Mouse (Mus musculus) CH12.LX (cell line): ENCODE measurements at regions not wholly inside any gene's neighbourhood (a gene's known extent, or its start where the extent isn't known, plus 50 kb on each side); places are given as distances from the start of the nearest gene placed in this dataset.

Source experiments
- DNase-seq: peaks from one replicate; pipeline ENCODE4 v3.0.0-alpha.2; 2013; ENCODE audit errors: extremely low read depth
- H3K27ac ChIP-seq: 2 replicates; pipeline ENCODE4 v1.5.1; 2012; ENCODE audit warnings: low read depth, mild to moderate bottlenecking, control low read depth, moderate library complexity; ENCODE audit not compliant: insufficient read depth
- H3K27me3 ChIP-seq: replicated peaks from 2 replicates; pipeline ENCODE3; 2012; ENCODE audit warnings: inconsistent platforms
- H3K36me3 ChIP-seq, 2 experiments: replicated peaks in 1 of 2; 2 replicates each; pipeline versions ENCODE3 to v1.6.1; 2012; ENCODE audit warnings: inconsistent platforms in 1 of 2, low read length in 1 of 2, mild to moderate bottlenecking in 1 of 2, mixed read lengths in 1 of 2, moderate library complexity in 1 of 2; ENCODE audit not compliant: control insufficient read depth in 1 of 2, insufficient read depth in 1 of 2
- H3K4me1 ChIP-seq, 2 experiments: 2 replicates each; pipeline ENCODE4 v1.6.1; 2012; ENCODE audit warnings: inconsistent platforms in 1 of 2, moderate library complexity in 1 of 2; ENCODE audit not compliant: insufficient read depth in 2 of 2, control insufficient read depth in 1 of 2
- H3K4me2 ChIP-seq: 2 replicates; pipeline ENCODE4 v1.6.1; 2012; ENCODE audit warnings: low read depth, mild to moderate bottlenecking, control low read depth; ENCODE audit not compliant: poor library complexity, insufficient read depth, severe bottlenecking
- H3K4me3 ChIP-seq, 3 experiments: fragments of 150-350 bp in 1 of 3; sonication (generic) in 1 of 3; replicated peaks in 1 of 3; 2 replicates each; pipeline versions ENCODE3 to v1.5.1; 2011 to 2012; ENCODE audit warnings: low read depth in 2 of 3, low read length in 2 of 3, mild to moderate bottlenecking in 2 of 3, moderate library complexity in 2 of 3, control low read depth in 1 of 3, improper control_type of control experiment in 1 of 3, inconsistent platforms in 1 of 3, mixed read lengths in 1 of 3; ENCODE audit not compliant: poor library complexity in 1 of 3
- H3K79me2 ChIP-seq: replicated peaks from 2 replicates; pipeline ENCODE4 v1.6.1; 2012; ENCODE audit warnings: mild to moderate bottlenecking, moderate library complexity; ENCODE audit not compliant: control insufficient read depth, poor library complexity, insufficient read depth, severe bottlenecking; ENCODE audit errors: extremely low read depth
- H3K9ac ChIP-seq: 2 replicates; pipeline ENCODE4 v1.6.1; 2012; ENCODE audit warnings: low read depth, mild to moderate bottlenecking, control low read depth, moderate library complexity; ENCODE audit not compliant: insufficient read depth
- H3K9me3 ChIP-seq: replicated peaks from 2 replicates; pipeline ENCODE3; 2012; ENCODE audit warnings: low read length, inconsistent platforms, mixed read lengths
- CHD2 ChIP-seq: IDR thresholded peaks from 2 replicates; pipeline ENCODE4 v1.6.1; 2011; ENCODE audit warnings: low read length, improper control_type of control experiment
- CTCF ChIP-seq, 2 experiments: IDR thresholded peaks in 1 of 2; conservative IDR thresholded peaks in 1 of 2; 2 replicates each; pipeline ENCODE4 v1.5.1; 2011 to 2012; ENCODE audit warnings: low read depth in 2 of 2, low read length in 2 of 2, improper control_type of control experiment in 1 of 2, inconsistent platforms in 1 of 2, mild to moderate bottlenecking in 1 of 2, moderate library complexity in 1 of 2
- E2F4 ChIP-seq: IDR thresholded peaks from 2 replicates; pipeline ENCODE4 v1.6.1; 2011; ENCODE audit warnings: low read depth, low read length, improper control_type of control experiment; ENCODE audit not compliant: insufficient replicate concordance
- EP300 ChIP-seq: IDR thresholded peaks from 2 replicates; pipeline ENCODE4 v1.6.1; 2011; ENCODE audit warnings: low read length, improper control_type of control experiment
- ETS1 ChIP-seq: conservative IDR thresholded peaks from 2 replicates; pipeline ENCODE4 v1.6.1; 2012; ENCODE audit warnings: low read depth, mild to moderate bottlenecking, inconsistent platforms, low read length, improper control_type of control experiment, moderate library complexity
- IRF4 ChIP-seq: IDR thresholded peaks from 2 replicates; pipeline ENCODE4 v1.6.1; 2014; ENCODE audit warnings: low read depth, mild to moderate bottlenecking, inconsistent platforms, low read length, improper control_type of control experiment
- JUN ChIP-seq: IDR thresholded peaks from 2 replicates; pipeline ENCODE4 v1.6.1; 2011; ENCODE audit warnings: low read depth, mild to moderate bottlenecking, low read length, improper control_type of control experiment, moderate library complexity; ENCODE audit not compliant: insufficient read depth
- JUND ChIP-seq: conservative IDR thresholded peaks from 2 replicates; pipeline ENCODE4 v1.6.1; 2011; ENCODE audit warnings: low read depth, low read length, improper control_type of control experiment
- MAFK ChIP-seq: IDR thresholded peaks from 2 replicates; pipeline ENCODE4 v1.6.1; 2011; ENCODE audit warnings: low read length, improper control_type of control experiment; ENCODE audit not compliant: insufficient replicate concordance
- MAX ChIP-seq: IDR thresholded peaks from 2 replicates; pipeline ENCODE4 v1.6.1; 2011; ENCODE audit warnings: low read length, improper control_type of control experiment
- MEF2A ChIP-seq: IDR thresholded peaks from 2 replicates; pipeline ENCODE4 v1.6.1; 2014; ENCODE audit warnings: low read depth, mild to moderate bottlenecking, inconsistent platforms, low read length, improper control_type of control experiment, borderline replicate concordance
- MXI1 ChIP-seq: IDR thresholded peaks from 2 replicates; pipeline ENCODE4 v1.6.1; 2011; ENCODE audit warnings: mild to moderate bottlenecking, low read depth, low read length, improper control_type of control experiment
- MYC ChIP-seq: IDR thresholded peaks from 2 replicates; pipeline ENCODE4 v1.6.1; 2011; ENCODE audit warnings: low read depth, mild to moderate bottlenecking, improper control_type of control experiment, low read length
- NELFE ChIP-seq: IDR thresholded peaks from 2 replicates; pipeline ENCODE4 v1.6.1; 2011; ENCODE audit warnings: low read depth, low read length, improper control_type of control experiment
- POLR2A ChIP-seq: IDR thresholded peaks from 2 replicates; pipeline ENCODE4 v1.6.1; 2011; ENCODE audit warnings: low read depth, mild to moderate bottlenecking, improper control_type of control experiment, low read length
- POLR2AphosphoS2 ChIP-seq: IDR thresholded peaks from 2 replicates; pipeline ENCODE4 v1.6.1; 2011; ENCODE audit warnings: low read depth, low read length, improper control_type of control experiment
- RCOR1 ChIP-seq: conservative IDR thresholded peaks from 2 replicates; pipeline ENCODE4 v1.6.1; 2012; ENCODE audit warnings: low read depth, mild to moderate bottlenecking, inconsistent platforms, low read length, improper control_type of control experiment
- TBP ChIP-seq: conservative IDR thresholded peaks from 2 replicates; pipeline ENCODE4 v1.6.1; 2011; ENCODE audit warnings: low read depth, low read length, improper control_type of control experiment
- UBTF ChIP-seq: IDR thresholded peaks from 2 replicates; pipeline ENCODE4 v1.6.1; 2012; ENCODE audit warnings: low read depth, mild to moderate bottlenecking, inconsistent platforms, low read length, improper control_type of control experiment, moderate library complexity
- USF1 ChIP-seq: IDR thresholded peaks from 2 replicates; pipeline ENCODE4 v1.6.1; 2014; ENCODE audit warnings: low read depth, mild to moderate bottlenecking, inconsistent platforms, low read length, improper control_type of control experiment
- USF2 ChIP-seq: conservative IDR thresholded peaks from 2 replicates; pipeline ENCODE4 v1.6.1; 2011; ENCODE audit warnings: low read depth, low read length, improper control_type of control experiment
- ZC3H11A ChIP-seq: IDR thresholded peaks from 2 replicates; pipeline ENCODE4 v1.6.1; 2012; ENCODE audit warnings: low read depth, mild to moderate bottlenecking, inconsistent platforms, low read length, improper control_type of control experiment
- ZMIZ1 ChIP-seq: IDR thresholded peaks from 2 replicates; pipeline ENCODE4 v1.6.1; 2012; ENCODE audit warnings: low read depth, mild to moderate bottlenecking, inconsistent platforms, low read length, improper control_type of control experiment
- dilution Hi-C: fragments of 300-500 bp; cut with MboI; formaldehyde crosslinking; loops from 2 replicates; pipeline ENCODE4 v1.14.3; 2020; ENCODE audit warnings: low sequenced_read_pairs; ENCODE audit not compliant: extremely low pct_unique_long_range_greater_than_20kb, extremely low pct_ligation_motif_present
- in situ Hi-C: fragments of 300-500 bp; cut with MboI; formaldehyde crosslinking; loops from 3 replicates; pipeline ENCODE4 v1.14.3; 2019; ENCODE audit warnings: low sequenced_read_pairs, low pct_ligation_motif_present, low pct_unique_long_range_greater_than_20kb, mixed read lengths

DNA sequence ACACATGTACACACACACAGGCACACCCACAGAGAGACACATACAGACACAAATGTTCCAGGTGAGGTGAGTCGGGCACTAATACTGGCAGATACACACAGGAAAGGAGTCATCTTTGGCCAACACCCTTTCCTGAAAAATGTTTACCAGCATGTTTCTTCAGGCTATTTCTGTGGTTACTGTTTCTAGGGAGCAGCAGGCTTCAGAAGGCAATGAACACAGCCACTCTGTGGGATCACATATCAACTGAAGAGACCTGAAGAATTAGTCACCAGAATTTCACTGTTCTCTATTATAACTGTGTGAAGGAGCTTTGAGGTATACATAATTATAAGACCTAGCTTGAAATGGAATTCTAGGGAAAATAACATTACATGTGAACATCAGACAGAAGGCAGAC is 94.7 kb upstream of the Hapln1 start:
- H3K36me3 ChIP-seq, result no peaks in the 10 kb centered on the region
- H3K9ac ChIP-seq, result no peak overlapping the region
- dilution Hi-C loops, result no loop called here
- no peak overlapping the region for H3K27ac ChIP-seq
- no peaks in the 10 kb centered on the region; a peak in 1 of 4 replicates for H3K4me1 ChIP-seq
- no peaks in the 10 kb centered on the region for H3K79me2 ChIP-seq
- H3K4me2 ChIP-seq, result no peak overlapping the region
- in situ Hi-C loops, result no loop called here
- no peaks in the 10 kb centered on the region for H3K9me3 ChIP-seq
- no peak overlapping the region for H3K4me3 ChIP-seq
- no peaks in the 10 kb centered on the region for H3K27me3 ChIP-seq
- DNase-seq, result no peak
- TF ChIP-seq JUN (no peak), ZMIZ1 (no peak), MAX (no peak), E2F4 (no peak), TBP (no peak), UBTF (no peak), MAFK (no peak), IRF4 (no peak), ETS1 (no peak)
- TF ChIP-seq, all 38 proteins: peak for 0

GRCm38 (mm10) chr13:89453819-89454218 is 85.8 kb upstream of the Hapln1 start:
- Histone ChIP-seq H3K79me2 (no peaks in the 10 kb centered on the region), H3K4me3 (no peak overlapping the region), H3K27ac (no peak overlapping the region), H3K9ac (no peak overlapping the region), H3K4me2 (no peak overlapping the region), H3K36me3 (no peaks in the 10 kb centered on the region), H3K9me3 (no peaks in the 10 kb centered on the region), H3K4me1 (peaks cover 3 to 13% of the 10 kb centered on the region in 2 experiments; a peak in 2 of 4 replicates), H3K27me3 (no peaks in the 10 kb centered on the region)
- DNase-seq, result peak; percentile 58
- dilution Hi-C loops (no loop called here), in situ Hi-C loops (no loop called here)
- no peak for TF ChIP-seq USF2
- TF ChIP-seq USF1, result no peak
- peak; percentile 59; the same call in 1 of the 2 replicates for TF ChIP-seq IRF4
- no peak for TF ChIP-seq CHD2
- TF ChIP-seq ETS1, result 0 out of 2 replicates have a peak, but pooled peaks have one; percentile 28
- peak; percentile 78 for TF ChIP-seq MEF2A
- TF ChIP-seq ZC3H11A, result no peak
- TF ChIP-seq JUND, result peak; percentile 89
- no peak for TF ChIP-seq MXI1
- TF ChIP-seq E2F4, result no peak
- TF ChIP-seq RCOR1, result 0 out of 2 replicates have a peak, but pooled peaks have one; percentile 41
- TF ChIP-seq POLR2A, result no peak
- peak; percentile 87 for TF ChIP-seq EP300
- no peak for TF ChIP-seq CTCF (conservative IDR thresholded peaks at IDR 0.05 in 1 of 2, IDR thresholded peaks at IDR 0.05 in 1 of 2; ENCODE audit: low read depth in 2 of 2, low read length in 2 of 2)
- no peak for TF ChIP-seq NELFE
- peak; percentile 66 for TF ChIP-seq JUN
- no peak for TF ChIP-seq MYC
- TF ChIP-seq MAX, result no peak
- no peak for TF ChIP-seq POLR2AphosphoS2
